Mouse (Mus musculus) forebrain, postnatal 0 days (tissue): ENCODE results near the gene Clba1. TPM values are rescaled to one million over a fixed set of nuclear protein-coding genes. Genes with fewer than 3 reads are reported as not detected.

Experiments
- ATAC-seq: fragments of 200-750 bp; cut with Nextera tagmentation; 2 replicates; pipeline ENCODE4 v1.8.0; 2017; ENCODE audit warnings: mild to moderate bottlenecking, moderate library complexity
- DNase-seq: peaks from one replicate; pipeline ENCODE4 v3.0.0-alpha.2; 2015
- H3K27ac ChIP-seq: fragments of 300-500 bp; sonication (generic); 2 replicates; pipeline ENCODE4 v1.5.1; 2014; ENCODE audit warnings: low read depth, mild to moderate bottlenecking, antibody characterized with exemption, low read length, moderate library complexity, mixed read lengths
- H3K27me3 ChIP-seq: fragments of 300-500 bp; sonication (generic); 2 replicates; pipeline ENCODE4 v1.6.1; 2014; ENCODE audit warnings: mild to moderate bottlenecking, low read length, mixed read lengths; ENCODE audit not compliant: insufficient read depth
- H3K36me3 ChIP-seq: fragments of 300-500 bp; sonication (generic); 2 replicates; pipeline ENCODE4 v1.6.1; 2014; ENCODE audit warnings: mild to moderate bottlenecking, moderate library complexity; ENCODE audit not compliant: insufficient read depth
- H3K4me1 ChIP-seq: fragments of 300-500 bp; sonication (generic); 2 replicates; pipeline ENCODE4 v1.6.1; 2014; ENCODE audit warnings: antibody characterized with exemption; ENCODE audit not compliant: insufficient read depth
- H3K4me2 ChIP-seq: fragments of 300-500 bp; sonication (generic); 2 replicates; pipeline ENCODE4 v1.6.1; 2014; ENCODE audit warnings: low read depth, mild to moderate bottlenecking, moderate library complexity
- H3K4me3 ChIP-seq: fragments of 300-500 bp; sonication (generic); 2 replicates; pipeline ENCODE4 v1.5.1; 2014; ENCODE audit warnings: low read depth, low read length, mixed read lengths
- H3K9ac ChIP-seq: fragments of 300-500 bp; sonication (generic); 2 replicates; pipeline ENCODE4 v1.6.1; 2014; ENCODE audit warnings: mild to moderate bottlenecking
- H3K9me3 ChIP-seq: fragments of 300-500 bp; sonication (generic); 2 replicates; pipeline ENCODE4 v1.6.1; 2016; ENCODE audit warnings: low read length
- CTCF ChIP-seq: sonication (generic); IDR thresholded peaks from 2 replicates; pipeline ENCODE4 v1.5.1; 2016; ENCODE audit warnings: antibody characterized with exemption, control low read depth, low read depth
- WGBS: fragments of 180-500 bp; shearing (Covaris S2); extraction: QIAGEN DNeasy Blood & Tissue Kit; methylation state at CpG from one replicate; pipeline ENCODE4 v1.1.7; 2014; 5-methylcytosine and 5-hydroxymethylcytosine counted together
- polyA plus RNA-seq: library from polyadenylated mRNA; unstranded; fragments of >200 nt; fragmentation: Nextera tagmentation; extraction: Ambion mirVana; gene quantifications from 2 replicates; pipeline ENCODE4 v1.2.1, GENCODE M21; 2015
- total RNA-seq: library from RNA; depleted of rRNA; stranded (reverse); fragments of >200 nt; gene quantifications from 2 replicates; pipeline ENCODE4 v1.2.3, GENCODE M21; 2014

The Clba1 gene
- total and polyA plus RNA-seq, 2 experiments from 2014 or later: 19.5 to 26.1 TPM

DNA sequence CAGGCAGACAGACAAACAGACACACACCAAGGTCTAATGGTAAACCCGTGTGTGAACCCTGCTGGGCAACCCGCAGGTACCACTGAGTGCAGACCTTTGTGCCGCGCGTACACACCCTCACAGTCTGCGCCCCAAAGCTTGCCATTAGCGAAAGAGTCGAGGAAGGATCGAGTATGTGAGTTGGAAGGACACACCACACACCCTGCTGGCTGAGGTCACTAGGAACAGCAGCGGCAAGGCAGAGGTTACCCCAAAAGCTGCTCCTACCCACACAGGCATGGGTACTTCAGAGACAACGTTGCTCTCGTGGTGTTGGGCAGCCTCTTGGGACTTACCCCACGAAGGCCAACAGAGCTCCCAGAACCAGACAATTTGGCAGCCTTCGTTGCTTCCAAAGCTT lies 36.4 kb upstream of the Clba1 start:
- no peak for DNase-seq
- Histone ChIP-seq H3K4me3 (no peak overlapping the region), H3K27me3 (no peaks in the 10 kb centered on the region), H3K27ac (no peak overlapping the region), H3K9me3 (no peaks in the 10 kb centered on the region), H3K4me2 (no peak overlapping the region), H3K36me3 (no peaks in the 10 kb centered on the region), H3K9ac (no peak overlapping the region), H3K4me1 (no peaks in the 10 kb centered on the region)
- no peak for TF ChIP-seq CTCF
- ATAC-seq: no peak
- WGBS: 92% methylated on average over 14 of the region's 14 CpGs

DNA sequence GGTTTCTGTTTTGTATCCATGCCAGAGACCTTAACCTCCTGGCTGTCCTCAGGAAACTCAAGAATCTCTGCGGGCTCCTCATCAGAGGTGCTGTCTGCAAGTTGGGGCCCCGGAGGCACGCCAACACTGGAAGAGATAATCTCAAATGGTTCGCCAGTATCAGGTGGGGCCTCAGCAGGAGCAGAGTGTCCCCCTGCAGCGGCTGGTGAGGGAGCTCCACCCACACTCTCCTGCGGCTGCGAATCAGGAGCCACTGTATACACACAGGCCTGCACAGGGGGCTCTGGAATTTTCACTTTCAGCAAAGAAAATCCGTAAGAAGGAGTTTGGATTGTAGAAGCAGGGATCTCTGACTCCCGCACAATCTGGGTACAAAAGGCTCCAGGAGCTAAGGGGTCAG lies 35.4 kb upstream of the Clba1 start:
- H3K36me3 ChIP-seq: no peaks in the 10 kb centered on the region
- 48% methylated on average over 9 of the region's 9 CpGs for WGBS
- H3K4me1 ChIP-seq: no peaks in the 10 kb centered on the region
- no peak overlapping the region for H3K4me3 ChIP-seq
- no peak for ATAC-seq
- no peak overlapping the region for H3K4me2 ChIP-seq
- H3K9me3 ChIP-seq: no peaks in the 10 kb centered on the region
- H3K27ac ChIP-seq: no peak overlapping the region
- no peak for TF ChIP-seq CTCF
- no peak for DNase-seq
- no peak overlapping the region for H3K9ac ChIP-seq
- H3K27me3 ChIP-seq: no peaks in the 10 kb centered on the region

DNA sequence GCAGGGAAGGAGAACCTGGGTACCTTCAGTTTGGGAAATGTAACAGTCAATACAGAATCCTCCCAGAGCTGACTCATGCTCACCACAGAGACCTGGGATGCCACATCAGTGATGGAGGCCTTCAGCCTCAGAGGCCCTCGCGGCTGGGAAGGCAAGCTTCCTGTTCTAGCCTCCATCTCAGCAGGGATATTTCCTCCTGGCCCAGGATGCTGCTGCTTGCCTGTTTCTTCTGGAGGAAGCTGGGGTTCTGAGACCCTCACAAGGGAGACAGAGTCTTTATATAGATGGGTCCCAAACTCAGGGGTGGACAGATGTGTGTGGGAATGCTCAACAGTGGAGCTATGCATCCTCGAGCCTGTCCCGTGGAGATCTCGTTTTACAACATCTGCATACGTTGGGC lies 34.7 kb upstream of the Clba1 start:
- no peaks in the 10 kb centered on the region for H3K4me1 ChIP-seq
- WGBS: 86% methylated on average over 6 of the region's 6 CpGs

DNA sequence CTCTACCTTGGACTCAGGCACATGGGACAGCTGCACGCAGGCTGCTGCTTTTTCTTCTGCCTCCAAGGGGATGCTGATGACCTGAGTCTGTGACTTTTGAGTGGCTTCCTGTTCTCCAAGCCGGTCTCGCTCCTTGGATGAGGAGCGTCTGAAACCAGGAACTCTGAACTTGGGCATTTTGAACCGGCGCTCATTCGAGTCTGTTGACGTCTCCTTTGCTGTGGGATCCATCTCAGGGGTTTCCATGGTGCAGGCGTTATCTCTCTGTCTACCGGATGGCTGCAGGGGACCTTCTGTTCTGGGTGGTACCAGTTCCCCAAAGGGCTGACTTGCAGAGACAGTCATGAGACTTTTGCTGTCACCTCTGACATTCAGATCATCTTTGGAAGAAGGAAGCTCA lies 34.3 kb upstream of the Clba1 start:
- Histone ChIP-seq H3K9ac (no peak overlapping the region), H3K4me3 (no peak overlapping the region), H3K36me3 (no peaks in the 10 kb centered on the region), H3K4me2 (no peak overlapping the region), H3K27ac (no peak overlapping the region), H3K9me3 (no peaks in the 10 kb centered on the region), H3K4me1 (no peaks in the 10 kb centered on the region), H3K27me3 (no peaks in the 10 kb centered on the region)
- DNase-seq (no peak), ATAC-seq (no peak)
- TF ChIP-seq CTCF: no peak
- 94% methylated on average over 10 of the region's 10 CpGs for WGBS

More for the DNA sequence above, 34.7 kb upstream of the Clba1 start:
- ATAC-seq: no peak
- H3K9me3 ChIP-seq: no peaks in the 10 kb centered on the region
- no peak overlapping the region for H3K4me3 ChIP-seq
- TF ChIP-seq CTCF: no peak
- H3K27ac ChIP-seq: no peak overlapping the region
- H3K9ac ChIP-seq: no peak overlapping the region
- H3K36me3 ChIP-seq: no peaks in the 10 kb centered on the region
- no peak for DNase-seq
- H3K27me3 ChIP-seq: no peaks in the 10 kb centered on the region
- no peak overlapping the region for H3K4me2 ChIP-seq

DNA sequence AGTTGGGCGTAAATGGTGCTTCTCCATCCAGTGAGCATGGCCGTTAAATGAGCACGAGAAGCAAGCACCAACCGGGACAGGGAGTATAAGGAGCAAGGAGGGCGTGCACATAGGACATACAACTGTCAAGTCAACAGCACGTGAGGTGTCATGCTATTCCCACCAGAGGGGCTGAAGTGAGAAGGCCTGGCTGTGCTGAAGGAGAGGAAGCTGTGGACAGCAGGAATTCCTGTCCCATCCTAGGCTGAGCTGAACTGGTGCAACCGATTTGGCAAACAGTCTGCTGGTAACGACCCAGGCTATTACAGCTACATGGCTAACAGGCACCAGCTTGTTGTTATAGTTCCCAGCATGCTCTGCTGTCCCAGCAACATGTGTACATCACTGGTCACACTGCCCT lies 17.7 kb upstream of the Clba1 start:
- TF ChIP-seq CTCF: no peak
- Histone ChIP-seq H3K4me2 (no peak overlapping the region), H3K36me3 (no peaks in the 10 kb centered on the region), H3K4me3 (no peak overlapping the region), H3K4me1 (no peaks in the 10 kb centered on the region), H3K27ac (no peak overlapping the region), H3K27me3 (no peaks in the 10 kb centered on the region), H3K9me3 (no peaks in the 10 kb centered on the region), H3K9ac (no peak overlapping the region)
- ATAC-seq (no peak), DNase-seq (no peak)
- 75% methylated on average over 8 of the region's 8 CpGs for WGBS

DNA sequence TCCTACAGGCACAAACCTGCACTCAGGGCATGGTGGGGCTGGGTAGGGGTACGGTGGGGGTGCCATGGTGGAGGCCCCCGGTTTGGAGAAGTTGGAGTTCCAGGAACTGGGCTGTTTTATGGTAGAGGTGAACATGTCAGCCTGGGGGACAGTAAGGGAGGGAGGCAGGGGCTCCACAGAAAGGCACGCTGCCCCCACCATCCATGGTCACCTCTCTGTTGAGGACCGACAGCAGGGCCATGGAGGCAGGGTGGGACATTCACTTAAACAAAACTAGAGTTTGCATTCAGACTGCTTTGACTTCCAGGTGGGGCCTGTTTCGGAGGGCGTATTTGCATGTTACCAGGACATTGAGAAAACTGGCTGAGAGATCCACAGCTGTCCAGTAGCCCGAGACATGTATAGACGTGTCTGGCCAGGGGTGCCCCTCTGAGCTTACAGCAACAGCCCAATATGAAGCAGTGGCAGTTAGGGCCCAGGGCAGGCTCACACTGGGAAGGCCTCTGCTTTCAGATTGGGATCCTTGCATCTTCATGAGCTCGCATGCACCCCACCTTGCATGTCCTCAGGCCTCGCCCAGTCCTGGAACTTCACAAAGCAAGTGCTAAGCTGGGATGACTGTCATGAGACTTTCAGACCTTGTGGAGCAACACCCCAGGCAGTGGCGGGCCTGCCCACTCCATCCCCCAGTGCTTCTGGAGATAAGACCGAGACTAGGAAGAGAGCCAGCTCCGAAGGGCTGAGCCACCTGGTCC lies 15.0 kb upstream of the Clba1 start:
- Histone ChIP-seq H3K4me3 (no peak overlapping the region), H3K27me3 (no peaks in the 10 kb centered on the region), H3K36me3 (no peaks in the 10 kb centered on the region), H3K9me3 (no peaks in the 10 kb centered on the region), H3K9ac (no peak overlapping the region), H3K27ac (no peak overlapping the region), H3K4me1 (peaks cover 4% of the 10 kb centered on the region; the same call in 1 of the 2 replicates), H3K4me2 (no peak overlapping the region)
- ATAC-seq: no peak
- 73% methylated on average over 13 of the region's 13 CpGs for WGBS
- no peak for DNase-seq
- no peak for TF ChIP-seq CTCF

DNA sequence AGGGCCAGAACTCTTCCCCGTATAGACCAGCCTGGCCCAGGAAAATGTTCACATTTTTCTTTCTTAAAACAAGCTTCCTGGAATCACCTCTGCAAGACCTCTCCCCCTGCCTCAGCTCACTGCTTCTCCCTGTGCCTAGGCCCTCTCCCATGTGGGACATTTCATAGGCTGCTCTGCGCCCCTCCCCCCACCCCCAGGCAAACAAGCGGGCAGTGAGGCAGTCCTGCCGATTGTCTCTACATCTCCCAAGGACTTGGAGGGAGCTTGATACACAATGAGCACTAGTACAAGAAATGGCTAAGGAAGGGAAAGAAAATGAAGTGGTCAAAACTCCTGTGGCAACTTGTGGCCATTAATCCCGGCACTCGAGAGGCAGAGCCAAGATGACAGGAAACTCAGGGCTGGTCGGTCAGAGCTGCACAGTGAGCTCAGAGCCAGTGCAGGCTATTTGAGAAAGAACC lies 14.4 kb upstream of the Clba1 start:
- Histone ChIP-seq H3K4me3 (no peak overlapping the region), H3K27ac (no peak overlapping the region), H3K4me1 (peaks cover 4% of the 10 kb centered on the region; the same call in 1 of the 2 replicates), H3K36me3 (no peaks in the 10 kb centered on the region), H3K9me3 (no peaks in the 10 kb centered on the region), H3K4me2 (no peak overlapping the region), H3K9ac (no peak overlapping the region), H3K27me3 (no peaks in the 10 kb centered on the region)
- DNase-seq: no peak
- ATAC-seq: no peak
- TF ChIP-seq CTCF: no peak
- WGBS: 30% methylated on average over 7 of the region's 7 CpGs
